9 mouse cellular contexts compared by ENCODE assay signal in genomic region chr4:63319566-63319965, GRCm38 (mm10). TPM values are rescaled to one million over a fixed set of nuclear protein-coding genes. Genes with fewer than 3 reads are reported as not detected.
DNase-seq lines count a peak whose midpoint lies in the region; ATAC-seq lines count a peak whose summit lies in the region.
"Not testable (repeated sequence)": the region's sequence is repeated elsewhere in the genome, so short reads cannot be mapped to it uniquely, and the experiment has no call there.
"Had no signal": no experiment of that assay in that cellular context is flagged by ENCODE, and none has a peak within 500 bp of the region (broad histone marks: within the 10 kb centered on the region; RNA-seq: fewer than 3 reads in every experiment).

No protein-coding gene starts in this region.

- not testable (repeated sequence) for H3K9ac ChIP-seq in hindbrain, embryonic 14.5 days

- DNase-seq in adipocyte (ENCODE audit: low spot score), result peak; percentile 70
- peak; percentile 89 to 93 for DNase-seq in cerebellum, postnatal 14 days
- DNase-seq in frontal cortex, postnatal 36 days (ENCODE audit: low spot score in 2 of 2), result peak; percentile 33 to 53
- peak; percentile 80 for DNase-seq in hindbrain, embryonic 14.5 days (ENCODE audit: low spot score)
- peak; percentile 77 to 79 for DNase-seq in layer of hippocampus, postnatal 10 days (ENCODE audit: low spot score in 2 of 2)
- peak; percentile 78 for DNase-seq in lung, postnatal 14 days
- DNase-seq in retina, postnatal 1 day, result peak; percentile 60
- DNase-seq in urinary bladder, postnatal 14 days (ENCODE audit: low spot score), result peak; percentile 70

- ATAC-seq in hindbrain, embryonic 14.5 days (ENCODE audit: low FRiP score), result peak; percentile 51; the same call in 1 of the 2 replicates

- not testable (repeated sequence) for H3K4me2 ChIP-seq in hindbrain, embryonic 14.5 days (replicated peaks)

- not testable (repeated sequence) for H3K36me3 ChIP-seq in hindbrain, embryonic 14.5 days (replicated peaks; ENCODE audit: control insufficient read depth, insufficient read depth)

- H3K4me3 ChIP-seq in hindbrain, embryonic 14.5 days (replicated peaks; ENCODE audit: low read length), result not testable (repeated sequence)

- not testable (repeated sequence) for H3K27me3 ChIP-seq in hindbrain, embryonic 14.5 days (ENCODE audit: control insufficient read depth, insufficient read depth, low read length)

- WGBS in hindbrain, embryonic 14.5 days, result 24% methylated on average over 3 of the region's 3 CpGs

- H3K9me3 ChIP-seq in hindbrain, embryonic 14.5 days (ENCODE audit: control insufficient read depth, low read length), result not testable (repeated sequence)

- H3K4me1 ChIP-seq in hindbrain, embryonic 14.5 days (replicated peaks; ENCODE audit: control insufficient read depth, insufficient read depth, low read length), result not testable (repeated sequence)

- H3K27ac ChIP-seq in hindbrain, embryonic 14.5 days, result not testable (repeated sequence)

RNA-seq across cellular contexts. Expression of gene Orm1, which starts 24.8 kb away (rescaled TPM):
- polyA plus RNA-seq in hindbrain, embryonic 14.5 days (2014; fragmentation: Nextera tagmentation; extraction: Ambion mirVana), result not detected in 2 replicates
- total RNA-seq in layer of hippocampus, postnatal 10 days (2021), result not detected
- polyA plus RNA-seq: kidney, embryonic 16.5 days had no signal

RNA-seq across cellular contexts. Expression of gene Orm3, which starts 36.4 kb away (rescaled TPM):
- polyA plus RNA-seq in hindbrain, embryonic 14.5 days (2014; fragmentation: Nextera tagmentation; extraction: Ambion mirVana), result not detected in 2 replicates
- not detected for total RNA-seq in layer of hippocampus, postnatal 10 days (2021)
- polyA plus RNA-seq: kidney, embryonic 16.5 days had no signal

RNA-seq across cellular contexts. Expression of gene Orm2, which starts 42.7 kb away (rescaled TPM):
- polyA plus RNA-seq in hindbrain, embryonic 14.5 days (2014; fragmentation: Nextera tagmentation; extraction: Ambion mirVana), result not detected in 2 replicates
- not detected for total RNA-seq in layer of hippocampus, postnatal 10 days (2021)
- polyA plus RNA-seq: kidney, embryonic 16.5 days had no signal
